14 mouse cellular contexts compared by ENCODE assay signal in the genomic region with DNA sequence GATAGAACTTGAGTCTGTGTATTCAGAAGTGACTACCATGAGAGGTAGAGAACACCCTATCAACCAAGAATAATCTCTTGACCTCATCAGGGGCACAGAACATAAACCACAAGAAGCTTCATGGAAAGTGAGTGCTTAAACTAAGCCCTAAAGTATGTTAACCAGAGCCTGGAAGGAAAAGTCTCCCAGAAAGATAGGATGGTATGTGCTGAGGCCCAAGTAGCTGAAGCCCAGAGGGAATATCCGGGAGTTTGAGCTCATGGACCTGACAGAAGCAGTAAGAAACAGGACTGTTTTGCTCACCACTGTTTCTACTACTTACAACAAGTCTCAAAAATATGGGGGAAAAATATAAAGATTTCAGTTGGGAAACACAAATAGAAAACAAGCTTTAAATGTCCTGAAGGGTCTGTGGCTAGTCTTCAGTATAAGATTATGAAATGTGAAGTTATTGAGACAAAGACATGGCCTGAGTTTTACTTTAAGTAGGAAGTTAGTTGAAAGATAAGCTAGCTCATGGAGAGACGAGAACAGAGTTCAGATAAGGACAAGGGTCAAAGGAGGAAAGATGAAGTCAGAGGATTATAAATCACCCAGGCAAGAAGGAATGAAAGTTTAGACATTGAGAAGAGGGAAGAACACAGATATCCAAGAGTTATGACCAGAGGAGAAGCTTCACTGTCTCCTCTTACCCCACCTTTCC.
"Had no signal": no experiment of that assay in that cellular context is flagged by ENCODE, and none has a peak within 500 bp of the region (broad histone marks: within the 10 kb centered on the region; RNA-seq: fewer than 3 reads in every experiment).

No protein-coding gene starts in this region.

- H3K27ac ChIP-seq: kidney, postnatal 0 days; left cerebral cortex, adult 2 months; limb, embryonic 10.5 days; liver, embryonic 15.5 days; midbrain, embryonic 10.5 days; midbrain, embryonic 15.5 days; stomach, postnatal 0 days had no signal

- H3K9ac ChIP-seq: liver, embryonic 15.5 days; midbrain, embryonic 15.5 days had no signal

- H3K9me3 ChIP-seq: limb, embryonic 10.5 days; liver, embryonic 15.5 days; midbrain, embryonic 10.5 days; midbrain, embryonic 15.5 days had no signal

- H3K4me2 ChIP-seq: liver, embryonic 11.5 days; liver, embryonic 15.5 days; midbrain, embryonic 15.5 days had no signal

- ATAC-seq: midbrain, embryonic 15.5 days had no signal

- H3K4me1 ChIP-seq: limb, embryonic 10.5 days; liver, embryonic 15.5 days; midbrain, embryonic 10.5 days; midbrain, embryonic 15.5 days had no signal

- H3K36me3 ChIP-seq: limb, embryonic 10.5 days; liver, embryonic 15.5 days; midbrain, embryonic 10.5 days; midbrain, embryonic 15.5 days had no signal

- H3K27me3 ChIP-seq: liver, embryonic 15.5 days; midbrain, embryonic 15.5 days had no signal

- DNase-seq: kidney, adult 18-20 months; lung, adult 2 months; lung, postnatal 10 days; lung, postnatal 4 days; right cerebral cortex, postnatal 25 days; thymus, postnatal 4 days had no signal

- H3K4me3 ChIP-seq: left cerebral cortex, adult 2 months; limb, embryonic 10.5 days; liver, embryonic 15.5 days; midbrain, embryonic 10.5 days; midbrain, embryonic 15.5 days had no signal
